Mouse (Mus musculus) ES-Bruce4 (cell line): ENCODE data around the gene Sorcs3. TPM values are rescaled to one million over a fixed set of nuclear protein-coding genes. Genes with fewer than 3 reads are reported as not detected.

ENCODE experiments used
- H3K27ac ChIP-seq: 2 replicates; pipeline ENCODE4 v1.5.1; 2012; ENCODE audit warnings: low read length, inconsistent platforms; ENCODE audit not compliant: insufficient read depth
- H3K27me3 ChIP-seq: 2 replicates; pipeline ENCODE4 v1.6.1; 2012; ENCODE audit warnings: mild to moderate bottlenecking, low read length, inconsistent platforms; ENCODE audit not compliant: control insufficient read depth, poor library complexity, insufficient read depth, severe bottlenecking
- H3K36me3 ChIP-seq: 2 replicates; pipeline ENCODE4 v1.6.1; 2012; ENCODE audit warnings: inconsistent platforms, mild to moderate bottlenecking, low read length, moderate library complexity; ENCODE audit not compliant: control insufficient read depth, poor library complexity, insufficient read depth, severe bottlenecking
- H3K4me1 ChIP-seq: one replicate; pipeline ENCODE4 v1.8.1; 2011; ENCODE audit warnings: low read length; ENCODE audit not compliant: control insufficient read depth, insufficient read depth
- H3K4me3 ChIP-seq: 2 replicates; pipeline ENCODE4 v1.5.1; 2011; ENCODE audit warnings: low read depth, mild to moderate bottlenecking, low read length
- H3K9ac ChIP-seq: 2 replicates; pipeline ENCODE4 v1.6.1; 2012; ENCODE audit warnings: low read depth, mild to moderate bottlenecking, inconsistent platforms; ENCODE audit not compliant: poor library complexity, severe bottlenecking
- H3K9me3 ChIP-seq: replicated peaks from 2 replicates; pipeline ENCODE4 v1.6.1; 2012; ENCODE audit warnings: mild to moderate bottlenecking, low read length, inconsistent platforms; ENCODE audit not compliant: control insufficient read depth, poor library complexity, insufficient read depth, severe bottlenecking
- CTCF ChIP-seq: IDR thresholded peaks from one replicate; pipeline ENCODE4 v1.8.1; 2011; ENCODE audit warnings: low read depth, low read length
- EP300 ChIP-seq: IDR thresholded peaks from 2 replicates; pipeline ENCODE4 v1.6.1; 2011; ENCODE audit warnings: low read depth, low read length; ENCODE audit not compliant: insufficient read depth
- POLR2A ChIP-seq: IDR thresholded peaks from one replicate; pipeline ENCODE4 v1.8.1; 2011; ENCODE audit warnings: low read length; ENCODE audit not compliant: insufficient read depth
- polyA plus RNA-seq: library from polyadenylated mRNA; stranded (reverse); fragments of >200 nt; gene quantifications from 2 replicates; pipeline ENCODE4 v1.2.4, GENCODE M21; 2011; ENCODE audit warnings: low read depth; ENCODE audit not compliant: missing spikeins, insufficient read depth, insufficient read length

The Sorcs3 gene
- polyA plus RNA-seq, 1 experiment = not detected

DNA sequence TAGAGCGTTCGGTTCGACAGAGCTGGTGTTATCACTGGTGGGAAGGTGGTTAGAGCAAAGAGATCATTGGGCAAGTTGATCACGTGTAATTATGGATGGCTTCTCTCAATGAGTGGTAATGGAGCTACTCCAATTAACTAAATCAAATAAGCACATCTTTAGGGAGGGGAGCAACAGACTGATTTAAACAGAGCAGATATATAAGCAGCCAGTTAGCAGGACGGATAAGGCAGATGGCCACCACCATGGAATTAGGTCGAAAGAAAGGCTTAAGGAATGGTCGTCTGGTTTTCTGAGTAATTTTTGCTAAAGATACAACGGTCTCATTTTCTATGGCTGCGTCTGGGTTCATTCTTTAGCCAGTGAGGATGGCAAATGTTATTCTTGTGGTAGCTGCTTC, 549.3 kb downstream of the Sorcs3 start:
- Histone ChIP-seq H3K9ac (no peak overlapping the region), H3K4me3 (no peak overlapping the region), H3K4me1 (no peaks in the 10 kb centered on the region), H3K9me3 (no peaks in the 10 kb centered on the region), H3K36me3 (no peaks in the 10 kb centered on the region), H3K27ac (no peak overlapping the region), H3K27me3 (no peaks in the 10 kb centered on the region)
- TF ChIP-seq EP300 (no peak), POLR2A (no peak), CTCF (no peak)

DNA sequence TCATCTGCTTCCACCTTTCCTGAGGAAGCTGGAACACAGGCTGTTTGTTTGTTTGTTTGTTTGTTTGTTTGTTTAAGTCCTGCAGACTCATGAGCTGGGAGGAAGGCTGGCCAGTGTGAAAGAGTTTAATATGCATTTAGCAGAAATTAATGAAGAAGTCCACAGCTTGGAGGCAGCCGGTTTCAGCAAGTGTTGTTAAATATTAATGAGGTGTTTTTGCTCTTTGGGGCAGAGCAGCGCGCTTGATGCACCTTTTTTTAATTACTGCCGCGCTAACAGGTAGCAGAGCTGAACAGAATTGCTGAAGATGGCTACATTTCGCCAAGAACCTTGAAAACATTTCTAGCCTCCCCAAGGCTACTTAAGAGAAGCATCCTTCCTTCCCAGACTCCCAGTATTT, 551.0 kb downstream of the Sorcs3 start:
- Histone ChIP-seq H3K9ac (no peak overlapping the region), H3K36me3 (no peaks in the 10 kb centered on the region), H3K4me1 (no peaks in the 10 kb centered on the region), H3K4me3 (no peak overlapping the region), H3K27me3 (no peaks in the 10 kb centered on the region), H3K27ac (no peak overlapping the region), H3K9me3 (no peaks in the 10 kb centered on the region)
- TF ChIP-seq EP300 = no peak
- TF ChIP-seq CTCF = no peak
- no peak for TF ChIP-seq POLR2A

DNA sequence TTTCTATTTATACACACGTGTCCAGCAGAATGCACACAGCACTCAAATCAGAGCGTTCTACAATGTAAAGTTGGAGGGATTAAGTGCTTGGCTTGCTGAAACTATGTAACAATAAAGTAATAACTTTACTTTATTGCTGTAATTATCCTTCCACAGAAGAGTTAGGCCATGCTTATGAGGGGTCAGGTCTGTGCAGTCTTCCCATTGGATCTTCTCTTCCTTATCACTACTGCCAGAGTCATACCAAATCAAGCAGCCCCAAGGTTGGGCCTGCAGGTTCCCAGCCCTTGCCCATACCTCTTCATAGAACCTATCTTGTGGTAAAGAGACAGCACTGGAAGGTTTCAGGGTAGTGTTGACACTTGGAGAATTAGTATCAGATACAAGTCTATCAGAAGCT, 560.7 kb downstream of the Sorcs3 start:
- H3K27ac ChIP-seq = no peak overlapping the region
- no peak overlapping the region for H3K4me3 ChIP-seq
- no peaks in the 10 kb centered on the region for H3K4me1 ChIP-seq
- no peaks in the 10 kb centered on the region for H3K27me3 ChIP-seq
- no peaks in the 10 kb centered on the region for H3K9me3 ChIP-seq
- no peaks in the 10 kb centered on the region for H3K36me3 ChIP-seq
- TF ChIP-seq EP300 (no peak), POLR2A (no peak), CTCF (no peak)
- H3K9ac ChIP-seq = no peak overlapping the region

DNA sequence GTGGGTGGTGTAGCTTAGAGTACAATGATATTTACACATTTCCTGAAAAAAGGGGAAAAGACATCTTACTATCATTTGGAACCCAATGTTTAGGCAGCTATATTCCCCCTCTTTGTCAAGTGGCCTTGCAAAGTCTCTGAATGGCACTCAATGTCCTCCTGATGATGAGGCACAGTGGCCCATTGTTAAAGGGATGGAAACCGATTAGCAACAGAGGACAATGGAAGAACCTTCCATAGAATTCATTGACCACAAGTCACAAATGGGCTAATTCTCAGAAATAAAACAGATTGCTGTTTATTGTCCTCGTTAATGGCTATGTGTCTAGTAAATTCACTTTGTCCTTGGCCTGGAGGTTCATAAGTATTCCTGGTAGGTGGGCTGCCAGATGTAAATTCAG, 565.7 kb downstream of the Sorcs3 start:
- Histone ChIP-seq H3K4me1 (no peaks in the 10 kb centered on the region), H3K27ac (no peak overlapping the region), H3K9ac (no peak overlapping the region), H3K36me3 (no peaks in the 10 kb centered on the region), H3K9me3 (no peaks in the 10 kb centered on the region), H3K4me3 (no peak overlapping the region), H3K27me3 (no peaks in the 10 kb centered on the region)
- no peak for TF ChIP-seq EP300
- TF ChIP-seq POLR2A = no peak
- no peak for TF ChIP-seq CTCF

DNA sequence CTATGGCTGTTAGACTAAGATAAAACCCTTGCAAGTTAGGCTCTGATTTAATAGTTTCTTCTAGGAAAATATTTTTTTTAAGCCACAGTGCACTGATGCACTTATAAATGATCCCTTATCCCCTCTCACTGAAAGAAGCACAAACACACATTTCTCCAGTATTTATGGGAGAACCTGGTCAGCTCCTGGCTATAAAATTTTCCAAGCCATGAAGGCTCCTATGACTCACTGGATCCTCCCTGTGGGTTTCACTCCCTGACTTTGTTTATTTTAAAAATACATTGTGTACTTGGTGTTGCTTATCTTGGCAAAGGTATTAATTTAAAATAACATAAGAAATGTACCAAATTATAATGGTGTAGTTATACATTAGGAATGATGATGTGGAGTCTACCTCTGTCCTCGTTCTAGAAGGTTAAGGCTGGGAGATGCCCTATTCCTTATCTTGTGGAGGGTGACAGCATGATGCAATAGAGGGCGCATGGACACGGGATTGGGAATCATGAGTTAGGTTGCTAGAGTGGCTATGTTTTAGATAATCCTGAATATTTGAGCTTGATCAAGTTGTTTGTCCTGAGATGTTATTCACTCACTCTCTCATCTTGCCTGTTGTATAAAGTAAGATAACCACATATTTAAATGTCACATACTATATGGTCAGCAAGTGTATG, 573.4 kb downstream of the Sorcs3 start:
- H3K27me3 ChIP-seq = no peaks in the 10 kb centered on the region
- H3K36me3 ChIP-seq = no peaks in the 10 kb centered on the region
- no peaks in the 10 kb centered on the region for H3K9me3 ChIP-seq
- no peak overlapping the region for H3K9ac ChIP-seq
- TF ChIP-seq POLR2A = no peak
- TF ChIP-seq CTCF = no peak
- TF ChIP-seq EP300 = no peak
- H3K27ac ChIP-seq = no peak overlapping the region
- H3K4me1 ChIP-seq = no peaks in the 10 kb centered on the region
- no peak overlapping the region for H3K4me3 ChIP-seq

DNA sequence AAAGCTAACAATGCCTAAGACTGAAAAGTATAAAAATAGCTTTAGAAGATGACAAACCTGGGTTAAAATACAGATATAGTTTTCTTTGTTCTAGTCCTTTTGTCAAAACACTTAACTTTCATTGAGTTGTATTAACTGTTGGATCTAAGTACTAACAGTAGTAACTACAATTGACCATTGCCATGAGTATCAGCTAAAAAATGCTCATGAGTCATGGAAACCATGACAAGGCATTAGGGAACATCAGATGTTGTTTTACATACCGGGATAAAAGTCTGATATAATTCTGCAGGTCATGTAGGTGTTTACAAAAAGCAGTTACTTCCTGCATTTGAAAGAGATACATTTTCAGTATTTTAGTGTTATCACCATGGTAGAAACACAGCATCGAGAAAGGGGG, 575.0 kb downstream of the Sorcs3 start:
- H3K4me1 ChIP-seq = no peaks in the 10 kb centered on the region
- no peaks in the 10 kb centered on the region for H3K9me3 ChIP-seq
- no peaks in the 10 kb centered on the region for H3K36me3 ChIP-seq
- H3K27me3 ChIP-seq = no peaks in the 10 kb centered on the region
- no peak for TF ChIP-seq CTCF
- no peak for TF ChIP-seq EP300
- TF ChIP-seq POLR2A = no peak
- no peak overlapping the region for H3K27ac ChIP-seq
- no peak overlapping the region for H3K4me3 ChIP-seq
- no peak overlapping the region for H3K9ac ChIP-seq
